Mouse (Mus musculus): Measurements from ENCODE around the gene Gm48551. TPM values are rescaled to one million over a fixed set of nuclear protein-coding genes. Genes with fewer than 3 reads are reported as not detected.

Gene Gm48551
- polyA plus RNA-seq, 2 experiments = 1.1 to 4.3 TPM

DNA sequence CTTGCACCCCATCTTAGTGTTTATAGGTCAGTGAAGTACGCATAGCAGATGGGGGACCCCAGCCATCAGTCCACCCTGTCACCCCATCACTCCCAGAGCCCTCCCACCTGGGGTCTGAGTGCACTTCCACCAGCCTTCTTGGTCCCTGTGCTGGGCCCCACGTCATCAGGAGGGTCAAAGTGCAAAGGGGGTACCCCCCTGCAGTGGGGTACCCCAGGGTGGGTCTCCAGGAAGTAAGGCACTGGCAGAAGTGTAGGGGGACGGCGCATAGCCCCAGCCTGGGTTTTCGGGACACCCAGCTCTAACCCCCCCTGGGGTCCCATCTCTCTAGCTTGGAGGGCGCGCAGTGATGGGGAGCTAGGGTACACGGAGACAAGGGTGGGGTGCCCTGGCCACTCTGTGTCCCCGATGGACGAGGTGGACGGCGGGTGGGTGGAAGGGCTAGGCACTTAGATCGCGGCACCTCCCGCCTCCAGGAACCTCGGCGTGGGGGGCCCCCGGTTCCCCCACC is 15.6 kb downstream of the Gm48551 start:
- Histone ChIP-seq H3K9ac (ENCODE audit: low read depth, low read length, severe bottlenecking) (no peak overlapping the region), H3K4me2 (replicated peaks; ENCODE audit: low read depth, low read length, severe bottlenecking) (no peak overlapping the region), H3K27ac (replicated peaks; ENCODE audit: low read depth, low read length) (no peak overlapping the region), H3K4me3 (replicated peaks; ENCODE audit: low read length) (no peak overlapping the region), H3K4me1 (ENCODE audit: control insufficient read depth, insufficient read depth, low read length) (peaks cover 33% of the 10 kb centered on the region), H3K27me3 (ENCODE audit: control insufficient read depth, insufficient read depth, low read length) (no peaks in the 10 kb centered on the region), H3K36me3 (ENCODE audit: control insufficient read depth, insufficient read depth, low read length) (peaks cover 60% of the 10 kb centered on the region), H3K9me3 (ENCODE audit: control insufficient read depth, low read length) (no peaks in the 10 kb centered on the region)
- no peak for DNase-seq (ENCODE audit: low spot score)
- TF ChIP-seq POLR2A (IDR thresholded peaks at IDR 0.05; ENCODE audit: borderline replicate concordance, extremely low read depth, insufficient read depth, insufficient read length) = no peak
- no peak for ATAC-seq (ENCODE audit: low FRiP score, low read depth)
- WGBS = 81% methylated on average over 18 of the region's 18 CpGs

- H3K36me3 ChIP-seq (ENCODE audit: control insufficient read depth, insufficient read depth, low read length) = peaks cover 67% of the 10 kb centered on the region
- DNase-seq (ENCODE audit: low spot score) (no peak), ATAC-seq (ENCODE audit: low FRiP score, low read depth) (no peak)
- WGBS = 58% methylated on average over 22 of the region's 22 CpGs
- H3K27me3 ChIP-seq (ENCODE audit: control insufficient read depth, insufficient read depth, low read length) = no peaks in the 10 kb centered on the region
- no peak for TF ChIP-seq POLR2A (IDR thresholded peaks at IDR 0.05; ENCODE audit: borderline replicate concordance, extremely low read depth, insufficient read depth, insufficient read length)
- H3K4me3 ChIP-seq (replicated peaks; ENCODE audit: low read length) = no peak overlapping the region
- no peak overlapping the region for H3K4me2 ChIP-seq (replicated peaks; ENCODE audit: low read depth, low read length, severe bottlenecking)
- H3K27ac ChIP-seq (replicated peaks; ENCODE audit: low read depth, low read length) = no peak overlapping the region
- H3K9me3 ChIP-seq (ENCODE audit: control insufficient read depth, low read length) = no peaks in the 10 kb centered on the region
- H3K9ac ChIP-seq (ENCODE audit: low read depth, low read length, severe bottlenecking) = no peak overlapping the region
- H3K4me1 ChIP-seq (ENCODE audit: control insufficient read depth, insufficient read depth, low read length) = peaks cover 33% of the 10 kb centered on the region
These were observed 16.3 kb downstream of the Gm48551 start for GRCm38 (mm10) chr10:81400371-81401204.

DNA sequence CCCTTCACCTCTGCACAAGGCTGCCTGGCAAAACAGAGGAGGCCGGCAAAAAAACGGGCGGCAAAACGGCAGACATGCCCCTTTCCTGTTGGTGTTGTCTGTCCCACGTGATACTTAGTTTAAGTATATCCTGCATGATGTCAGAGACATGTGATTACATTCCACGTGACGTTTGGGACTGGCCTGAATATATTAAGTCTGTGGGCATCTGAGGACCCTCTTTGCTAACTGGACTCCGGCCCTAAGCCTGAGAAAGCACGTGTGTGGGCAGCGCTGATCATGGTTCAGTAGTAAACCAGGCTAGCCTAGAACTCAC is 16.9 kb downstream of the Gm48551 start:
- ATAC-seq (ENCODE audit: low FRiP score, low read depth) = no peak
- H3K4me2 ChIP-seq (replicated peaks; ENCODE audit: low read depth, low read length, severe bottlenecking) = no peak overlapping the region
- TF ChIP-seq POLR2A (IDR thresholded peaks at IDR 0.05; ENCODE audit: borderline replicate concordance, extremely low read depth, insufficient read depth, insufficient read length) = no peak
- H3K4me3 ChIP-seq (replicated peaks; ENCODE audit: low read length) = no peak overlapping the region
- H3K27me3 ChIP-seq (ENCODE audit: control insufficient read depth, insufficient read depth, low read length) = no peaks in the 10 kb centered on the region
- peaks cover 73% of the 10 kb centered on the region for H3K36me3 ChIP-seq (ENCODE audit: control insufficient read depth, insufficient read depth, low read length)
- no peaks in the 10 kb centered on the region for H3K9me3 ChIP-seq (ENCODE audit: control insufficient read depth, low read length)
- DNase-seq (ENCODE audit: low spot score) = no peak
- peak overlapping the region; percentile 77 for H3K27ac ChIP-seq (replicated peaks; ENCODE audit: low read depth, low read length)
- H3K9ac ChIP-seq (ENCODE audit: low read depth, low read length, severe bottlenecking) = no peak overlapping the region
- H3K4me1 ChIP-seq (ENCODE audit: control insufficient read depth, insufficient read depth, low read length) = peaks cover 33% of the 10 kb centered on the region
- WGBS = 21% methylated on average over 10 of the region's 10 CpGs

GRCm38 (mm10) chr10:81401521-81402226 is 17.4 kb downstream of the Gm48551 start:
- Histone ChIP-seq H3K4me1 (ENCODE audit: control insufficient read depth, insufficient read depth, low read length) (peaks cover 34% of the 10 kb centered on the region), H3K4me3 (replicated peaks; ENCODE audit: low read length) (peak overlapping the region; percentile 14), H3K4me2 (replicated peaks; ENCODE audit: low read depth, low read length, severe bottlenecking) (peak overlapping the region; percentile 39), H3K9ac (ENCODE audit: low read depth, low read length, severe bottlenecking) (peak overlapping the region; percentile 26; the same call in 1 of the 2 replicates), H3K27ac (replicated peaks; ENCODE audit: low read depth, low read length) (peak overlapping the region; percentile 77), H3K36me3 (ENCODE audit: control insufficient read depth, insufficient read depth, low read length) (peaks cover 78% of the 10 kb centered on the region), H3K9me3 (ENCODE audit: control insufficient read depth, low read length) (no peaks in the 10 kb centered on the region), H3K27me3 (ENCODE audit: control insufficient read depth, insufficient read depth, low read length) (no peaks in the 10 kb centered on the region)
- TF ChIP-seq POLR2A (IDR thresholded peaks at IDR 0.05; ENCODE audit: borderline replicate concordance, extremely low read depth, insufficient read depth, insufficient read length) = no peak
- ATAC-seq (ENCODE audit: low FRiP score, low read depth) = peak; percentile 85
- WGBS = 8% methylated on average over 17 of the region's 18 CpGs
- peak; percentile 92 for DNase-seq (ENCODE audit: low spot score)

DNA sequence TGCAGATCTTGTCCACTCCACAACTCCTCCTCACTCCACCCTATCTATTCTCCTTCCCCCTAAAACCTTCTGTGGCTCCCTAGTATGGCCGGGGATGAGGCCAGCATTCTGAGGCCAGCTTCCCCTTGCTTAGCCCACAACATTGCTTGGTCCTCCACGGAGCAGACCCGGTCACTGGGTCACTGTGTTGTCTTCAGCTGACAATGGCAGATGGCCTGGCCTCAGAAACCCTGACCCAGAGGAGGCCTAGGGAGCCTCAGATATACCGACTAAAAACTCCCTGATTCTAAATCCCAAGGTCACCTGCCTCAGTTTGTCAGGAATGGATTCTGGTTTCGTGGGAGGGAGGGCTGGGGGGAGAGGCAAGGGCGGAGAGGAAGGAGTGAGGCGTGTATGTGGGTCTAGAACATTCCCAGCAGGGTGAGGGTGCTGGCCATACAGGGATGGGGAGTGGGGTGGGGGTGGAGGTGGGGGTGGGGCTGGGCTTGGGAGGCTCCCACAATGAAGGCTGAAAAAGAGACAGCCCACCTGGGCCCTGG is 18.0 kb downstream of the Gm48551 start:
- H3K4me2 ChIP-seq (replicated peaks; ENCODE audit: low read depth, low read length, severe bottlenecking) = peak overlapping the region; percentile 39
- H3K27ac ChIP-seq (replicated peaks; ENCODE audit: low read depth, low read length) = peak overlapping the region; percentile 77
- no peak for TF ChIP-seq POLR2A (IDR thresholded peaks at IDR 0.05; ENCODE audit: borderline replicate concordance, extremely low read depth, insufficient read depth, insufficient read length)
- H3K4me3 ChIP-seq (replicated peaks; ENCODE audit: low read length) = peak overlapping the region; percentile 14; the same call in 1 of the 2 replicates
- H3K4me1 ChIP-seq (ENCODE audit: control insufficient read depth, insufficient read depth, low read length) = peaks cover 40% of the 10 kb centered on the region
- DNase-seq (ENCODE audit: low spot score) (no peak), ATAC-seq (ENCODE audit: low FRiP score, low read depth) (no peak; the same call in 1 of the 2 replicates)
- no peaks in the 10 kb centered on the region for H3K9me3 ChIP-seq (ENCODE audit: control insufficient read depth, low read length)
- WGBS = 26% methylated on average over 7 of the region's 7 CpGs
- peaks cover 83% of the 10 kb centered on the region for H3K36me3 ChIP-seq (ENCODE audit: control insufficient read depth, insufficient read depth, low read length)
- peak overlapping the region; percentile 26; the same call in 1 of the 2 replicates for H3K9ac ChIP-seq (ENCODE audit: low read depth, low read length, severe bottlenecking)
- H3K27me3 ChIP-seq (ENCODE audit: control insufficient read depth, insufficient read depth, low read length) = no peaks in the 10 kb centered on the region

All from limb, embryonic 14.5 days (tissue).